Mouse (Mus musculus) G1E (cell line): ENCODE data around the gene P4ha3.

Source experiments
- CTCF ChIP-seq: IDR thresholded peaks from 2 replicates; pipeline ENCODE4 v1.5.1; 2012; ENCODE audit warnings: low read depth, low read length, inconsistent platforms, mixed read lengths
- GATA1 ChIP-seq: IDR thresholded peaks from 2 replicates; pipeline ENCODE4 v1.6.1; 2012; ENCODE audit warnings: borderline replicate concordance, low read length, inconsistent platforms, mixed read lengths
- POLR2AphosphoS5 ChIP-seq: IDR thresholded peaks from 2 replicates; pipeline ENCODE4 v1.6.1; 2012; ENCODE audit warnings: low read depth, low read length, inconsistent platforms; ENCODE audit not compliant: insufficient replicate concordance
- TAL1 ChIP-seq: conservative IDR thresholded peaks from 2 replicates; pipeline ENCODE4 v1.6.1; 2012; ENCODE audit warnings: low read depth, low read length, inconsistent platforms, mixed read lengths

DNA sequence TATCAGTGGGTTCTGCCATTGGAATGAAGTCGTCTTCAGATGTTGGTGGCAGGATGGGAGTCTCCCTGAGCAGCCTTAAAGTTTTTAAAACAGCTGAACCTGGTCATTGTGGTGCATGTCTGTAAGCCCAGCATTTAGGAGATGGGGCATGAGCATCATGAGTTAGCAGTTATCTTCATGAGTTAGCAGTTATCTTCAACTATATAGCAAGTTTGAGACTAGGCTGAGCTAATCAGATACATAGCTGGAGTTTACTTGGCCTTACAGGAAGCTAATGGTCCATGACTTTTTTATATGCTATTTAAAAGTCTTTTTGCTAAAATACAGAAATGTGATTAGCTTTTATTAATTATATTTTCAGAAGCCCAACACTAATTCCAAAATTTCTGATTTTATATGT, 47.0 kb upstream of the P4ha3 start:
- TF ChIP-seq CTCF (no peak), TAL1 (no peak), POLR2AphosphoS5 (no peak), GATA1 (no peak)
